Mouse (Mus musculus): ENCODE data around the gene Mink1.

Mink1 gene

DNA sequence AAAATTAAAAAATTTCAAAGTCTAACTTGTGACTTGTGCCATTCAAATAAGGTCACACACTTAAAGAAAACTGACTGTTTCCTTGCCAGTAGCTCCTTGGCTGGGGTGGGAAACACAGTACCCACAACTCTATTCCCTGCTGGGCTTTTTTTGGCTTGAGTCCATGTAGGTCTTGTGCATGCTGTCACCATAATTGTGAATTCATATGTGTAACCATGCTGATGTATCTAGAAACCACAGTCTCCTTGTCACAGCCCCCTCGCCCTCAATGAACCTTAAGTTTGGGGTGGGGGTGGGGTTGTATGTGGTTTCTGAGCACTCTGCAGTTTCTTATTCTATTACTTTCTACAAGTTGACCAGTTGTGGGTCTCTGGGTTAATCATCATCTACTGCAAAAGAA lies 29.1 kb downstream of the Mink1 start:
- no peak for DNase-seq (ENCODE audit: low spot score in 2 of 2)

DNA sequence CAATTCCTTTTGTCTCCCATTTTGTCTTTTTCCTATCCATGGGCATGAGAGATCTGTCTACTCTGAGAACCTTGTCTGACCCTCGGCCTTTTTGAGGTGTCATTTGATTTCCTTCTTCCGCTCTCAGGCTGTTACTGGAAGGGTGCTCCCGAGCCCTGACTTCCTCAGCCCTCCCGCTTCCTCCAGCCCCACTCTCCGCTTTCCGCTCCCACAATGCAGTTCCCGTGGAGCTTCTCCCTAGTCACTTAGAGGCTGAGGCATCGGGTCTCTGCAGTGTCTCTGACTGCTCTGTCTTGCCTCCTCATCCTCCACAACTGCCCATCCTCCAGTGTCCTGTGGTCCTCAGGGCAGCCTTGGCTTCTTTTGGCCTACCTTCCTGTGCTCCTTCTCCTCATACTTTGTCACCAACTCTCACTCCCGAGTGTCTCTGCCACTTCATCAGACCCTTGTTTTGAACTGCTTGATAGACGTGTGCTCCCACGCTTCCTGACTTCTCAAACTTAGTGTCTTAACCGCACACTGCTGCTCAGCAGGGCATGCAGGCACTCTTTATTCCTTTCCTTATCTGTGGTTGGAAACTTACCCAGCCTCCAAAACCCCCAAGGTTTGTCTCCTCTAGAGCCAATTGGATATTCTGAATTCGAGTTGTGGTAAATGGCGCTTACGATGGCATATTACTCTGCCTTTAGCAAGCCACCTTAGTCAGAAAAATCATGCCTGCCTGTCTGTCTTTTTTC lies 31.7 kb downstream of the Mink1 start:
- DNase-seq (ENCODE audit: low spot score in 2 of 2) = no peak

DNA sequence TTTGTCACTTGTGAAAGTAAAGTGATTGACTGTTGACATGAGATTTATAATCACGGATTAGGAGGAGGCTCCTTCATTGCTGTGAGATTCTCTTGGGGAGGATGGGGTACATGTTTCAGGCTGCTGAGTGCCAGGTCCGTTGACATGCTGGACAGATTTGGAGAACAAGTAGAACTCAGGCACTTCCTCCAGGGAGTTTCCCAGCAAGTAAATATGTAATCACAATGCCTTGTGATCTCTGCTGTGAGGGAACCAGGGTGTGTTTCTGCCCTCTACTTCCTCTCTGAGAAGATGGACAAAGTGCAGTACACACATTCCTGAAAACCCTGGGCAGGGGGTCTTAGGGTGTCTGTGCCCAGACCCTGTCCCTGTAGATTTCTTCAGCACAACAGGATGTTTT lies 33.0 kb downstream of the Mink1 start:
- no peak for DNase-seq (ENCODE audit: low spot score in 2 of 2)

GRCm38 (mm10) chr11:70596094-70596493 lies 33.4 kb downstream of the Mink1 start:
- no peak for DNase-seq (ENCODE audit: low spot score in 2 of 2)

DNA sequence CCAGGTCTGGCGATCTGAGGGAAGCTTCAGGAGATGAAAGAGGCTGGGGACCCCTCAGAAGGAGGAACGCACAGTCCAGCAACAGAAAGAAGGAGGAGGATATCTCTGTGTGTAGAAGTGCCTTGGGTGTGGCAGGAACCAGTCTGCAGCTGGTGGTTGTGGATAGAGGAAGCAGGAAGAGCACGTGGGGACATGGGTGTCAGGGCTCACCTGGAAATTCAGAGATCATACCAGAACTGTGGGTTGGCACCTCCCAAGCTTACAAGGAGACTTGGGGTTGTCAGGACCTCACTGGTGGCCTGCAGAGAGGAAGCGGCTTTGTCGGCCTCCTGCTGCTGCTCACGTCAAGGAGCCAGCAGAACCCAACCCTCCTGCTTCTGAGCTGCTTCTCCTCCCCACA lies 34.6 kb downstream of the Mink1 start:
- DNase-seq (ENCODE audit: low spot score in 2 of 2) = peak in 1 of 2 experiments; percentile 16

DNA sequence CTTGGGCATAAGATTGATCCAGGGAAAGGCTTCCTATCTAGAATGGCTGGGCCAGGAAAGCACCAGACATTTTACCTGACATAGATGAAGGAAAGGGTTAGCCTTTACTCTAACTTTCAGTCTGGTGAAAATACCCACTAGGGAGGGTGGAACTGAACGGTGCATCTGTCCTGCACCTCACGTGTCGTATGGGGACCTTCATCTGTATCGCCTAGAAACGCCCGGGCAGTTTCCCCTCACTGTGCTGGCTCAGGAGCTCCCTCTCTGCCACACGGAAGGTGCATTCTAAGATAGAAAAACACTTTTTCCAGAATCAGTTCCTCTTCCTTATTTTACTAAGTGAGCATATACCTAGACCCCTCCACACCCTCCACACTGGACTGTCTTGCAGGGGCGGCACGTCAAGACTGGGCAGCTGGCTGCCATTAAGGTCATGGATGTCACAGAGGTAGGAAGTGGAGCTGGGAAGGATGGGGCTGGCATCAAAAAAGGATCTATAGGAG lies 35.8 kb downstream of the Mink1 start:
- DNase-seq (ENCODE audit: low spot score in 2 of 2) = no peak

- DNase-seq (ENCODE audit: low spot score in 2 of 2) = peak; percentile 60 to 63
Observed at GRCm38 (mm10) chr11:70605024-70605566, 42.4 kb downstream of the Mink1 start.

- no peak for DNase-seq (ENCODE audit: low spot score in 2 of 2)
Observed at GRCm38 (mm10) chr11:70606717-70607116, 44.0 kb downstream of the Mink1 start.

- no peak for DNase-seq (ENCODE audit: low spot score in 2 of 2)
Observed at GRCm38 (mm10) chr11:70607611-70608010, 44.9 kb downstream of the Mink1 start.

DNA sequence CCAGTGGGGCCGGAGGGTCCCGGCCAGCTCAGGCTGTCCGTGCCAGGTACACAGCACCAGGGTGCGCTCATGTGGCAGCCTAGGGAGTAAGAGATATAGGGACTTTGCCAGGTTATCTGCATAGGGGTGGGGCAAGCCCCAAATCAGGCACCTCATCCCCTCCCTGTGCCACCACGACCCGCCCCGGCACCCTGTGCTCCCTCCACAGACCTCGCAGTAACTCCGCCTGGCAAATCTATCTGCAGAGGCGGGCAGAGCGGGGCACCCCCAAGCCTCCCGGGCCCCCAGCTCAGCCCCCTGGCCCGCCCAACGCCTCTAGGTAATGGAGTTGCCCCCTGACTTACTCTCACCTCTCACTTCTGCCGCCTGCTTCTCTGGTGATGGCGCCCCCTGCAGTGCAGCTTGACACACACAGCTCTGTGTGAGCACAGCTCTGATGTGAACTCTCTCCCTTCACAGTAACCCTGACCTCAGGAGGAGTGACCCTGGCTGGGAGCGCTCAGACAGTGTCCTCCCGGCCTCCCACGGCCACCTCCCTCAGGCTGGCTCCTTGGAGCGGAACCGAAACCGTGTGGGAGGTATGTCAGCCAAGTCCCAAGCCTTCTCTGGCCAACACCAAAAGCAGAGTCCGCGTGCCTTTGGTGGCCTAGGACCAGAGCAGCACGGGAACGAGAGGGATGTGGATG lies 45.8 kb downstream of the Mink1 start:
- DNase-seq (ENCODE audit: low spot score in 2 of 2) = no peak

DNA sequence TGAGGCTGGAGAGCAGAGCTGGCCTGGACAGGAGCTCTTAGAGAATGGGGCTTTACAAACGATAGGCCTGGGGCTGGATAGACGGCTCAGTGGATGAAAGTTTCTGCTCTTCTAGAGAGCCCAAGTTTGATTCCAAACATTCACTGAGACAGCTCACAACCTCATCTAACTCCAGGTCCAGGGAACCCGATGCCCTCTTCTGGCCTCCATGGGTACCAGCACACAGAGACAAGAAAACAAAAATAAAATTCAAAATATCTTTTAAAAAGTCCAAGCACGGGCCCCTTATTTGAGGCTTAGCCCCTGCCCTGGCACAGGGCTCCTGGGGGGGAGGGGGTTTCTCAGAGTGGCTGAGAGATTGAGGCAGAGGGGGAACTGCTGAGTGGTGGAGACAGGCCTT lies 48.1 kb downstream of the Mink1 start:
- DNase-seq (ENCODE audit: low spot score in 2 of 2) = no peak

DNA sequence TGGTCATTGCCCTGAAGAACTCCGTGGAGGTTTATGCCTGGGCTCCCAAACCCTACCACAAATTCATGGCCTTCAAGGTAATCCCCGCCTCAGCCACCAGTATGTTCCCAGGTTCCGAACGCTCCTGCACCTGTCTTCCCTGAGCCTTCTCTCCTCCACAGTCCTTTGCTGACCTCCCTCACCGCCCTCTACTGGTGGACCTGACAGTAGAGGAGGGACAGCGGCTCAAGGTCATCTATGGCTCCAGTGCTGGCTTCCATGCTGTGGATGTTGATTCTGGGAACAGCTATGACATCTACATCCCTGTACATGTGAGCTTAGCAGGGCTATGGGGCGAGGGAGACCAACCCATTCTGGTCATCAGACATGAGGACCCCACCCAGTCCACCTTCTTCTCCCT lies 49.8 kb downstream of the Mink1 start:
- DNase-seq (ENCODE audit: low spot score in 2 of 2) = no peak

- peak; percentile 83 to 84 for DNase-seq (ENCODE audit: low spot score in 2 of 2)
Observed at GRCm38 (mm10) chr11:70615074-70615473, 52.4 kb downstream of the Mink1 start.

- DNase-seq (ENCODE audit: low spot score in 2 of 2) = no peak
Observed at GRCm38 (mm10) chr11:70615516-70616093, 52.9 kb downstream of the Mink1 start, which contains the start of gene 4930544D05Rik. Gene 4930544D05Rik, plus strand, starts transcription at chr11:70615848.

- DNase-seq (ENCODE audit: low spot score in 2 of 2) = no peak
Observed at GRCm38 (mm10) chr11:70619101-70619500, 56.4 kb downstream of the Mink1 start, which contains the start of gene Chrne. Gene Chrne, minus strand, starts transcription at chr11:70619216.

DNA sequence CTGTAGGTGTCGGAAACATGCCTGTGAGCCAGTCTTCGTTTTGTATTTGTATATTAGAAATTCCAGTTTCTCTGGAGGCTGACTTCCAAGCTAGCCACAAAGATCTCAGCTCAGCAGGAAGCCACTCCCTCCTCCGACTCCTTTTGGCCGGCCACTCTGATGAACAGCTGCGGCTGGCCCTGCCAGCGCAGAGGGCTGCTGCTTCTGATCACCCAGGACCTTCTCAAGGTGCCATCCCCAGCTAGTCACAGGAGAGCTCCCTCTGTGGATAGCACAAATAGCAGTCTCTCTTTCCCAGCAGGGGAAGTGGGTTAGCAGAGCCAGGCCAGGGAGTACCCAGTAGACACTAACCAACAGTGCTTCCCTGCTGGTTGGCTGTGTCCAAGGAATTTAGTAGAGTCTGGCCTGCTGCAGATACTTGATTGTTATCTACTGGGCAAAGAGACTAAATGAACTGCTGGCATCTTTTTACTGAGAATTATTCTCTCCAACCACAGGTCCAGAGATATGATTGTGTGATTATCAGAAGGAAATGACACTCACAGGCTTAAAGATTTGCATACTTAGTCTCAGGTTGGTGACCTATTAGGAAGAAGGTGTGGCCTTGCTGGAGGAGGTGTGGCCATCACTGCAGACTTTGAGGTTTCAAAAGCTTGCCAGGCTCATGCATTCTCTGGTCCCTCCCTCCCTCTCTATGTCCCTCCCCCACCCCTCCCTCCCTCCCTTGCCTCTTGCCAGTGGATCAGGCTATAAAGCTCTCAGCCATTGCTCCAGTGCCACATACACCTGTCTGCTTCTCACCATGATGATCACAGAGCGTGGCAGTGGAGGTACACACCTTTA lies 59.5 kb downstream of the Mink1 start:
- DNase-seq (ENCODE audit: low spot score in 2 of 2) = no peak

- DNase-seq (ENCODE audit: low spot score in 2 of 2) = no peak
Observed at GRCm38 (mm10) chr11:70623053-70623742, 60.5 kb downstream of the Mink1 start.

DNA sequence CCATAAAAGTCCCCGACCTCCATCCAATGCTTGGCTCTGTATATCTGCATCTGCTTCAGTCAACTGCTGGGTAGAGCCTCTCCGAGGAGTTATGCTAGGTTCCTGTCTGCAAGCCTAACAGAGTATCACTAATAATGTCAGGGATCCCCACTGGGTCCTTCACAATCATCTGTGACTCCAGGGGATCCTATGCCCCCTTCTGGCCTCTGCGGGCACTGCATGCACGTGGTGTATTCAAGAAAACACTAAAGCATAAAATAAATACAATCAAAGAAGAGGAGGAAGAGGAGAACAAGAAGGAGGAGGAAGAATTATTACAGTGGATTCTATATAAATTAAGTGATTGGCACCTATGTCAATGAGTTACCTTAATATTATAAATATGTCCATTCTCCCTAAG lies 62.8 kb downstream of the Mink1 start:
- DNase-seq (ENCODE audit: low spot score in 2 of 2) = peak in 1 of 2 experiments; percentile 38

DNA sequence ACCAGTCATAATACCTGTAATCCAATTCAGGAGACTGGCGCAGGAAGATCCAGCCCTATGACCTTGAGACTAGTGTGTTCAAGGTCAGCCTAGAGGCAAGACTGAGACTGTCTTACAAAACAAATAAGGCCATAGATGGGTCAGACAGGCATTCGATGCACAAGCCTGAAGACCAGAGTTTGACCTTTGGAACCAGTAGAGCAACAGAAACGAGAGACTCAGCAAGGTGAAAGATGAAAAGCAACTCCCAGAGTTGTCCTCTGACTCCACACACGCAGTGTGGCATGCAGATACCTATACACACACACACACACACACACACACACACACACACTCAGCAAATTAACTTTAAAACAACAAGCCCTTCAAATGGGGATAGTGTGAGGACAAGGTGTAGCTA lies 64.2 kb downstream of the Mink1 start:
- DNase-seq (ENCODE audit: low spot score in 2 of 2) = no peak

- DNase-seq (ENCODE audit: low spot score in 2 of 2) = no peak
Observed at GRCm38 (mm10) chr11:70628431-70628830, 65.8 kb downstream of the Mink1 start.

- DNase-seq (ENCODE audit: low spot score in 2 of 2) = peak; percentile 33 to 52
Observed at GRCm38 (mm10) chr11:70629557-70629956, 66.9 kb downstream of the Mink1 start.

Data from spleen, postnatal 36 days (tissue).